In genomic region chr5:114825978-114826691, GRCm38 (mm10) we compare ENCODE assay signal across 7 mouse cellular contexts. TPM values are rescaled to one million over a fixed set of nuclear protein-coding genes. Genes with fewer than 3 reads are reported as not detected.
DNase-seq lines count a peak whose midpoint lies in the region; ATAC-seq and TF ChIP-seq lines count a peak whose summit lies in the region.

No protein-coding gene starts in this region.

- H3K27ac ChIP-seq in embryonic facial prominence, embryonic 15.5 days (replicated peaks) = 0 out of 2 replicates have a peak overlapping the region, but pooled peaks have one; percentile 48
- peak overlapping the region; percentile 58 for H3K27ac ChIP-seq in hindbrain, embryonic 13.5 days
- H3K27ac ChIP-seq in midbrain, embryonic 16.5 days (ENCODE audit: low read length) = peak overlapping the region; percentile 73
- H3K27ac ChIP-seq in testis, adult 2 months (ENCODE audit: control insufficient read depth, insufficient read depth, low read depth, low read length) = no peak overlapping the region

- peak overlapping the region; percentile 39 for H3K4me3 ChIP-seq in embryonic facial prominence, embryonic 15.5 days (replicated peaks)
- H3K4me3 ChIP-seq in hindbrain, embryonic 13.5 days = peak overlapping the region; percentile 39
- peak overlapping the region; percentile 24 for H3K4me3 ChIP-seq in midbrain, embryonic 16.5 days (ENCODE audit: low read depth, low read length)
- peak overlapping the region; percentile 77 for H3K4me3 ChIP-seq in testis, adult 2 months (ENCODE audit: control insufficient read depth, low read depth, low read length)

- peaks cover 7% of the 10 kb centered on the region; the same call in 1 of the 2 replicates for H3K4me1 ChIP-seq in embryonic facial prominence, embryonic 15.5 days
- peaks cover 20% of the 10 kb centered on the region for H3K4me1 ChIP-seq in hindbrain, embryonic 13.5 days (replicated peaks)
- H3K4me1 ChIP-seq in midbrain, embryonic 16.5 days (ENCODE audit: control insufficient read depth, insufficient read depth, low read length) = peaks cover 3% of the 10 kb centered on the region; the same call in 1 of the 2 replicates
- peaks cover 18% of the 10 kb centered on the region for H3K4me1 ChIP-seq in testis, adult 2 months (ENCODE audit: control insufficient read depth, insufficient read depth, low read length)

- peak overlapping the region; percentile 65 for H3K4me2 ChIP-seq in embryonic facial prominence, embryonic 15.5 days (replicated peaks)
- peak overlapping the region; percentile 65 for H3K4me2 ChIP-seq in hindbrain, embryonic 13.5 days
- H3K4me2 ChIP-seq in midbrain, embryonic 16.5 days (ENCODE audit: low read length) = peak overlapping the region; percentile 49

- H3K36me3 ChIP-seq in embryonic facial prominence, embryonic 15.5 days = peaks cover 10% of the 10 kb centered on the region
- H3K36me3 ChIP-seq in hindbrain, embryonic 13.5 days = peaks cover 5% of the 10 kb centered on the region
- H3K36me3 ChIP-seq in midbrain, embryonic 16.5 days (ENCODE audit: control insufficient read depth, insufficient read depth, low read length) = no peaks in the 10 kb centered on the region
- H3K36me3 ChIP-seq in testis, adult 2 months (ENCODE audit: control insufficient read depth, insufficient read depth, low read length) = no peaks in the 10 kb centered on the region

- DNase-seq in MEL-GATA-1-ER (ENCODE audit: extremely low read depth, low read depth) (peak; percentile 84), liver (peak; percentile 97)
- DNase-seq in brain, adult 2 months (ENCODE audit: low read depth, low spot score) = peak; percentile 93

- TF ChIP-seq CTCF in testis, adult 2 months (IDR thresholded peaks at IDR 0.05; ENCODE audit: control insufficient read depth, insufficient read depth, insufficient replicate concordance, low read depth, low read length) = no peak

- no peaks in the 10 kb centered on the region for H3K27me3 ChIP-seq in embryonic facial prominence, embryonic 15.5 days
- no peaks in the 10 kb centered on the region for H3K27me3 ChIP-seq in hindbrain, embryonic 13.5 days
- no peaks in the 10 kb centered on the region for H3K27me3 ChIP-seq in midbrain, embryonic 16.5 days (ENCODE audit: control insufficient read depth, insufficient read depth, low read depth, low read length)
- H3K27me3 ChIP-seq in testis, adult 2 months (ENCODE audit: control insufficient read depth, insufficient read depth, low read length) = no peaks in the 10 kb centered on the region

- ATAC-seq in embryonic facial prominence, embryonic 15.5 days (ENCODE audit: insufficient number of reproducible peaks, low FRiP score, low TSS enrichment, low read depth) = peak; percentile 83
- peak; percentile 66 for ATAC-seq in hindbrain, embryonic 13.5 days (ENCODE audit: low FRiP score)
- ATAC-seq in midbrain, embryonic 16.5 days = peak; percentile 64

- H3K9ac ChIP-seq in embryonic facial prominence, embryonic 15.5 days = no peak overlapping the region
- H3K9ac ChIP-seq in hindbrain, embryonic 13.5 days = peak overlapping the region; percentile 67
- H3K9ac ChIP-seq in midbrain, embryonic 16.5 days (ENCODE audit: low read depth, low read length) = peak overlapping the region; percentile 59

- TF ChIP-seq POLR2A in testis, adult 2 months (IDR thresholded peaks at IDR 0.05; ENCODE audit: control insufficient read depth, low read depth, low read length) = no peak

- no peaks in the 10 kb centered on the region for H3K9me3 ChIP-seq in embryonic facial prominence, embryonic 15.5 days (replicated peaks)
- H3K9me3 ChIP-seq in hindbrain, embryonic 13.5 days = no peaks in the 10 kb centered on the region
- no peaks in the 10 kb centered on the region for H3K9me3 ChIP-seq in midbrain, embryonic 16.5 days (replicated peaks; ENCODE audit: control insufficient read depth, low read length, poor library complexity, severe bottlenecking)

- WGBS in embryonic facial prominence, embryonic 15.5 days = 10% methylated on average over 27 of the region's 27 CpGs
- 12% methylated on average over 27 of the region's 27 CpGs for WGBS in hindbrain, embryonic 13.5 days
- 10% methylated on average over 27 of the region's 27 CpGs for WGBS in midbrain, embryonic 16.5 days

RNA-seq across cellular contexts. Expression of gene 1500011B03Rik, which starts 2.9 kb away (rescaled TPM):
- 90.1 and 91.9 TPM in 2 replicates for polyA plus RNA-seq in embryonic facial prominence, embryonic 15.5 days (2015; fragmentation: Nextera tagmentation; extraction: Ambion mirVana)
- 261 and 279 TPM in 2 replicates for polyA plus RNA-seq in hindbrain, embryonic 13.5 days (2015; fragmentation: Nextera tagmentation; extraction: Ambion mirVana)
- 272 and 306 TPM in 2 replicates for polyA plus RNA-seq in midbrain, embryonic 16.5 days (2015; fragmentation: Nextera tagmentation; extraction: Ambion mirVana)
- 51.7 and 67.4 TPM in 2 replicates for polyA plus RNA-seq in testis, adult 2 months (2012; rRNA removed)

RNA-seq across cellular contexts. Expression of gene 4930519G04Rik, which starts 27.3 kb away (rescaled TPM):
- polyA plus RNA-seq in embryonic facial prominence, embryonic 15.5 days (2015; fragmentation: Nextera tagmentation; extraction: Ambion mirVana) = not detected in 2 replicates
- not detected in 2 replicates for polyA plus RNA-seq in hindbrain, embryonic 13.5 days (2015; fragmentation: Nextera tagmentation; extraction: Ambion mirVana)
- not detected in 2 replicates for polyA plus RNA-seq in midbrain, embryonic 16.5 days (2015; fragmentation: Nextera tagmentation; extraction: Ambion mirVana)
- polyA plus RNA-seq in testis, adult 2 months (2012; rRNA removed) = 54.0 and 68.8 TPM in 2 replicates

RNA-seq across cellular contexts. Expression of gene Gm9936, which starts 32.3 kb away (rescaled TPM):
- polyA plus RNA-seq in embryonic facial prominence, embryonic 15.5 days (2015; fragmentation: Nextera tagmentation; extraction: Ambion mirVana) = 0.37 and 0.38 TPM in 2 replicates
- polyA plus RNA-seq in hindbrain, embryonic 13.5 days (2015; fragmentation: Nextera tagmentation; extraction: Ambion mirVana) = 1.9 and 2.2 TPM in 2 replicates
- polyA plus RNA-seq in midbrain, embryonic 16.5 days (2015; fragmentation: Nextera tagmentation; extraction: Ambion mirVana) = 3.1 and 3.7 TPM in 2 replicates
- polyA plus RNA-seq in testis, adult 2 months (2012; rRNA removed) = not detected in 2 replicates

RNA-seq across cellular contexts. Expression of gene Git2, which starts 50.8 kb away (rescaled TPM):
- 49.6 and 54.9 TPM in 2 replicates for polyA plus RNA-seq in embryonic facial prominence, embryonic 15.5 days (2015; fragmentation: Nextera tagmentation; extraction: Ambion mirVana)
- polyA plus RNA-seq in hindbrain, embryonic 13.5 days (2015; fragmentation: Nextera tagmentation; extraction: Ambion mirVana) = 45.4 and 49.7 TPM in 2 replicates
- 48.4 and 54.1 TPM in 2 replicates for polyA plus RNA-seq in midbrain, embryonic 16.5 days (2015; fragmentation: Nextera tagmentation; extraction: Ambion mirVana)
- 15.1 and 16.1 TPM in 2 replicates for polyA plus RNA-seq in testis, adult 2 months (2012; rRNA removed)

RNA-seq across cellular contexts. Expression of gene Ankrd13a, which starts 51.7 kb away (rescaled TPM):
- 54.9 and 57.6 TPM in 2 replicates for polyA plus RNA-seq in embryonic facial prominence, embryonic 15.5 days (2015; fragmentation: Nextera tagmentation; extraction: Ambion mirVana)
- 37.5 and 39.6 TPM in 2 replicates for polyA plus RNA-seq in hindbrain, embryonic 13.5 days (2015; fragmentation: Nextera tagmentation; extraction: Ambion mirVana)
- polyA plus RNA-seq in midbrain, embryonic 16.5 days (2015; fragmentation: Nextera tagmentation; extraction: Ambion mirVana) = 24.3 and 29.0 TPM in 2 replicates
- 167 and 170 TPM in 2 replicates for polyA plus RNA-seq in testis, adult 2 months (2012; rRNA removed)

Comparison
In these comparisons a context has a peak if more than half of its experiments do, and no peak if none do; other contexts are left out.
1. H3K4me3 ChIP-seq: peak in every context shown above with its lines; median percentile 77 in testis, adult 2 months; 39 in embryonic facial prominence, embryonic 15.5 days; 39 in hindbrain, embryonic 13.5 days; 24 in midbrain, embryonic 16.5 days.
2. RNA of gene 4930519G04Rik, which starts 27.3 kb away (polyA plus RNA-seq): 54.0 to 68.8 TPM in testis, adult 2 months; not detected in embryonic facial prominence, embryonic 15.5 days, not detected in hindbrain, embryonic 13.5 days and not detected in midbrain, embryonic 16.5 days; every median in the first group is over 10 times any median in the second.
3. Peak in every context shown above with its lines, with median percentiles within 50 percentile points of each other: DNase-seq, ATAC-seq and H3K4me2 ChIP-seq.